Mouse (Mus musculus): ENCODE measurements around the gene Syt5. TPM values are rescaled to one million over a fixed set of nuclear protein-coding genes. Genes with fewer than 3 reads are reported as not detected.
"Not testable (repeated sequence)": the region's sequence is repeated elsewhere in the genome, so short reads cannot be mapped to it uniquely, and the experiment has no call there.

The Syt5 gene
- total RNA-seq (2021) = 100 to 1,000 TPM; 205 to 208 TPM

DNA sequence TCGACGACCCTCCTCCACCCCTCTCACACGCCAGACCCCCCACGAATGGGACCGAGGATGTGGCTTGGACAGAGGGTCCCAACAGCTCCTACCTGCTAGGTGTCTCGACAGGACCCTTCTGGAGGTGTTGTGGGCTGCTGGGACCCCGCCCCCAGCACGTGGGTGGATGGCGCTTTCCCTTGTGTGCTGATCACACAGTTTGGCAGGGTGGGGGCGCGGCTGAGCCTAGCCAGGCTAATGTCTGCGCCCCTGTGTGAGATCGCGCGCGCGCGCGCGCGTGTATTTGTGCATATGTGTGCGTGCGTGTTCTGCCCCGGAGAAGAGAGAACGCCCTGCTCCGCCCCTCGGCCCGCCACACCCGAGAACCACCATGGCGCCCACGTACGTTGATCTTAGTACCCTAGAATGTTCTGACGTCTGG, at the start of gene Syt5:
Gene Syt5 (minus strand): TSS at position 321 of the 421 bp plus-strand sequence.
- intact Hi-C loops (cut with DNase I) = no loop called here
- DNase-seq = peak; percentile 76

GRCm38 (mm10) chr7:4597046-4597445, 49.7 kb upstream of the Syt5 start:
- intact Hi-C loops (cut with DNase I) = not testable (repeated sequence)

DNA sequence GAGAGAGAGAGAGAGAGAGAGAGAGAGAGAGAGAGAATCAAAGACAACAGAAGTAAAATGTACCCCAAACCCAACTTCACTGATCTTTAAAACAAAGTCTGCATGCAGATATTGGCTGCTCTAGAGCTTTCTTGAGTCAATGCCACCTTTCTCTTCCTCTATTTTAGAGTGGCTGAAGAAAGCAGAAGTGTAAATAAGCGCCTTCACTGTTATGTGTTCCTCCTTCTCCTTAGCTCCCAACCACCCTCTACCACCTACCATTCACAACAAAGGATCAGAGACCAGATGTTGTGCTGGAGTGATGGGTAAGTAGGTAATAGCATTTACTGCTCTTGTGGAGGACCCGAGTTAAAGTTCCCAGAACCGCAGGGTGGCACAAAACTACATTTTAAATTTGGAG, 34.1 kb upstream of the Syt5 start:
- DNase-seq; intact Hi-C loops (cut with DNase I): not testable (repeated sequence)

More at GRCm38 (mm10) chr7:4597046-4597445, 49.7 kb upstream of the Syt5 start:
- DNase-seq = not testable (repeated sequence)

GRCm38 (mm10) chr7:4572361-4572760, 25.0 kb upstream of the Syt5 start:
- DNase-seq; intact Hi-C loops (cut with DNase I): not testable (repeated sequence)

- intact Hi-C loops (cut with DNase I) = no loop called here
- DNase-seq = no peak
These were observed 15.3 kb upstream of the Syt5 start for GRCm38 (mm10) chr7:4562660-4563059.

DNA sequence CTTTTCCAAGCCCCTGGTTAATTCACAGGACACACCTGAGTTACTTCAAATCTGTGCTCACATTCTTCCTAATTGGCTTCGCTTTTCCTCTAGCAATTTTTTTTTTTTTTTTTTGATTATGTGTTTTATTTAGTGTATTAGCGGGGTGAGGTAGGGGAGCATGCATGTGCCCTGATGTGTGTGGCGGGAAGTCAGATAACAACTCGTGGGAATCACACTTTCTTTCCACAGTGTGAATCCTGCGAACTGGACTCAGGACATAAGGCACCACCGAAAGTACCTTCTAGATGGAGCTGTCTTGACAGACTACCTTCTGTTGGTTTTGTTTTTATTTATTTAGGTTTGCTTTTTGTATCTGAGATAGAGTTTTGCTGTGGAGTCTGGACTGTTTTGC, 9.8 kb upstream of the Syt5 start:
- intact Hi-C loops (cut with DNase I) = loop anchor here (5.0 kb wide), 1 partner anchor 240 kb away; no protein-coding TSS in a partner anchor
- no peak for DNase-seq

DNA sequence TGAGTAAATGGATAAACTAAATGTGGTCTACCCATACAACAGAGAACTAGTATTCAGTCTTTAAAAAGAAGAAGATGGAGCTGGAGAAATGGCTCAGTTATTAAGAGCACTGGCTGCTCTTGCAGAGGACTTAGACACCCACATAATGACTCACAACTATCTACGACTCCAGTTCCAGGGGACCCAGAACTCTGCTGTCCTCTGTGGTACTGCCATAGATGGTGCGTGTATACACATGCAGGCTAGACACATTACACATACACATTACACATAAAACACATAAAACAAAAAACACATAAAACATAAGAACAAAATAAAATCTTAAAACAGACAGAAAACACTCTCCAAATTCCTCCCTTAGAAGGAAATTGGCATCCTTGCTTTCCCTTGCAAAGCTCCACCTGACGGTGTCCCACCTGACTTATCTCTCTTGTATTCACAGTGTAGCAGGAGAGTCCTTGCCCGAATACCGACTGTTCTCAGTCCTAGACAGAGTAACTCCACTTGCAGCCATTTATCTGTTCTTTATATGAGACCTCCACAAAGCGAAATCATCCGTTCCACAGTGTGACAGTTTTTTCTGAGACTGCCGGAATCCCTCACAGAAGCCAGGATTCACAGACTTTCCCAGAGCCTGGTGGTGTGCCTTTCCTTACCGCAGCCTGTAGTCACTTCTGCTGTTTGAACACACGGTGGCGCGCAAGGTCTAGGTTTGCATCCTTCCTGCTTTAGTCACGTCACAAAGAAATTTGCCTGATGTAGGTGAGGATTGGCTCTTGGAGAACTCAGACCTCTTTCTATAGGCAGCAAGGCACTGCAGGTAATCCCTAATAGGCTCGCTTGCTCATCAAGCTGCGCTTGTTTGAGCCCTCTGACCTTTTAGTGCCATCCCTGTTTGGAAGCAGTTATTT, 9.2 kb upstream of the Syt5 start:
- peak; percentile 79 for DNase-seq
- intact Hi-C loops (cut with DNase I) = loop anchor here (5.0 kb wide), 1 partner anchor 241 kb away; no protein-coding TSS in a partner anchor

DNA sequence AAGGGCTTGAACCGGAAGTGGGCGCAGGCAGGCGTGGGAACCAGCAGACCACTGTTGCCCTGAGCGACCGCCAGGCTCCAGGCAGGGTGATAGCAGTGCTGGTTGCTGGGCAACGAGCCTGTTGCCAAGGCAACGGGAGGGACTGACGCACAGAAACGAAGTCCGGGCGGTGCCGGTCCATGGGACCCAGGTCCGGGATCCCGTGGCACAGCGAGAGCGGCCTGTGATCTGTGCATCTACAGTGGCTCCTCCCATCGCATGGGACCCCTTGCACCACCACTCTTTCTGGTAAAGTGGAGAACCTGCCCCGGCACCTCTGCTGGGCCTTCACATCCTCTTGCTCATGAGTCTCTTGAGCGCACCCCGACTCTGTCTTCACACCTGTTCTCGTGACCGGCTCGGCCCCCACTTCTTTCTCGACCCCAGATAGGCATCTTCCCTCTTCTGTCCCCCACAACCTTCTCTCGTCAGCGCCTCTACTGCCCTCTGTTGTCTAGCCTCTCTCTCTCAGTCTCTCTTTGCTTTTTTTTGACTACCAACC, 680 bp downstream of the Syt5 start:
- intact Hi-C loops (cut with DNase I) = no loop called here
- peak; percentile 93 for DNase-seq

GRCm38 (mm10) chr7:4546050-4546449, 1.3 kb downstream of the Syt5 start:
- no peak for DNase-seq
- intact Hi-C loops (cut with DNase I) = no loop called here

DNA sequence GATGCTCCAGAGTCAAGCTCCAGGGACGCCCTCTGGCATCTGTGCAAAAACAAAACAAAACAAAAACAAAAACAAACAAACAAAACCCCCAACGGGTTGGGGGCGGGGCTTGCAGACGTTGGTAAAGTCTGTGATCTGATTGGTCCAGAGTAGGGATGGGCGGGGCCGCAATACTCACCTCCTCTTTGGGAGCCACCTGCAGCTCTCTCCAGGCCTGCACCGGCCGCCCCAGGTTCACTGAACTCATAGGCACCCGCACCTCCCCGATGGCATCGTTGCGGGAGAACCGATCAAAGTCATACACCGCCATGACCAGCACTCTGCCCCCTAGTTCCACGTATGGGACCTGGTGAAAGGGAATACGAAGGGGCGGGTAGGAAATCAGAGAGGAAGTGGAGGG, 5.3 kb downstream of the Syt5 start:
- intact Hi-C loops (cut with DNase I) = no loop called here
- no peak for DNase-seq

- intact Hi-C loops (cut with DNase I) = no loop called here
- DNase-seq = no peak
These were observed 6.0 kb downstream of the Syt5 start for GRCm38 (mm10) chr7:4541344-4541743.

- no peak for DNase-seq
- intact Hi-C loops (cut with DNase I) = no loop called here
These were observed 8.3 kb downstream of the Syt5 start for GRCm38 (mm10) chr7:4539019-4539418.

DNA sequence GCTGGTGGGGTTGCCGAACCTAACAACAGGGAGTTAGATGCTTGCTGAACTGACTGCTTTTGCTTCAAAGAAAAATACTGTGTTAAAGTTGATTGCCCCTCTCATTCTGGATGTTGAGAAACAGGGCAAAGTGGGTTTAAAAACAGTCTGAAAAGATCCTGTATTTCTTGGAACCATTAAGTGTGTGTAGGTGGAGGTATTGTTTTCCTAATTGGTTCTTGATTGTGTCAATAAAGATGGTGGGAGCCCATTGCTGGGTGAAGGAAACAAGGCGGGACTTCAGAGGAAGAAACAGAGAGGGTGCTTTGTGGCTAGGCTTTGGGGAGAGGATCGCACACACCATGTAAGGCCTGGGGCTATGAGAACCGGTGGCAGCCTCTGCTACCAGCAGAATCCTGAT, 10.2 kb downstream of the Syt5 start:
- intact Hi-C loops (cut with DNase I) = no loop called here
- DNase-seq = no peak

- no peak for DNase-seq
- intact Hi-C loops (cut with DNase I) = no loop called here
These were observed 11.0 kb downstream of the Syt5 start for GRCm38 (mm10) chr7:4536369-4536768.

- DNase-seq = peak; percentile 49
- intact Hi-C loops (cut with DNase I) = no loop called here
These were observed 15.2 kb downstream of the Syt5 start, which contains the start of gene Dnaaf3 for GRCm38 (mm10) chr7:4532005-4532729. Gene Dnaaf3, minus strand, starts transcription at chr7:4532453.

DNA sequence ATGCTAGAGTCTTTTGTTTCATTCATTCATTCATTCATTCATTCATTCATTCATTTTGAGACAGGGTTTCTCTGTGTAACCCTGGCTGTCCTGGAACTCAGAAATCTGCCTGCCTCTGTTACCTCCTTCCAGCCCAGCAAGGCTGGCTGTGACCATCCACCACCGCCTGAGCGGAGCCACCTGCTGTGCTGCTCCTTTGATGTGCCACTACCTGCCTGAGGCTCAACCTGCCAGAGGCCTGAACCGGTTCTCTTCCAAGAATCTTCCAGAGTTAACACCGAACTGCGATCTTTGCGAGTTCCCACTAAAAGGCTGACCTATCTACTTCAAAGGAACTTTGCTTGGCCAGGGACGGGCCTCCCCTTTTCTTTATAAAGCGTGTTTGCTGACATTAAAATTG, 17.2 kb downstream of the Syt5 start:
- intact Hi-C loops (cut with DNase I); DNase-seq: not testable (repeated sequence)

- intact Hi-C loops (cut with DNase I) = no loop called here
- no peak for DNase-seq
These were observed 20.0 kb downstream of the Syt5 start for GRCm38 (mm10) chr7:4527302-4527689.

GRCm38 (mm10) chr7:4526341-4527301, 20.7 kb downstream of the Syt5 start:
- intact Hi-C loops (cut with DNase I) = no loop called here
- DNase-seq = peak; percentile 78

DNA sequence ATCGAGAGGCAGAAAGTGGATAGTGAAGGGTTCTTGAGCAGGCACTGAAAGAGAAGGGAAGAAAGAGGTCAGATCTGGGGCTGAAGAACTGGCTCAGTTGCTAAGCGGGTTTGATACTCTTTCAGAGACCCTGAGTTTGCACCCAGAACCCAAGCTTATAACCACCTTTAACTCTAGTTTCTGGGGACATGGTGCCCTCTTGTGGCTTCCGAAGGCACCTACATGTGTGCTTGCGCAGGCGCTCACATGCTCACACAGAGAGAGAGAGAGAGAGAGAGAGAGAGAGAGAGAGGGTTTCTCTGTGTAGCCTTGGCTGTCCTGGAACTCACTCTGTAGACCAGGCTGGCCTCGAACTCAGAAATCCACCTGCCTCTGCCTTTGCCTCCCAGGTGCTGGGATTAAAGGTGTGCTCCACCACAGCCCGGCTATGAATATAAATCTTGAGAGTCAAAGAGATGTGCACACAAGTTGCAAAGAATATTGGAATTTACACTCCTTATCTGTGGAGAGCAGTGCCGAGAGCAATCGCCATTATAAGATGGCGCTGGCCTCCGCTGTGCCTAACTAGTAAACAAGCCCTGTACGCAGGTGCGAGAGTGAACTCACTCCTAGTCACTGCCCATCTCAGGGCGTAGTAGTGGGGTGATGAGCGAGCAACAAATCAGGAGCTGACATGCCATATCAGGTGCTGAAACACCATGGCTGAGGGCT, 23.0 kb downstream of the Syt5 start, which contains the start of gene Tnni3:
Gene Tnni3 (minus strand): TSS at position 18 of the 711 bp plus-strand sequence.
- DNase-seq = peak; percentile 45
- intact Hi-C loops (cut with DNase I) = not testable (repeated sequence)
